8 mouse cellular contexts compared by ENCODE assay signal in the genomic region with DNA sequence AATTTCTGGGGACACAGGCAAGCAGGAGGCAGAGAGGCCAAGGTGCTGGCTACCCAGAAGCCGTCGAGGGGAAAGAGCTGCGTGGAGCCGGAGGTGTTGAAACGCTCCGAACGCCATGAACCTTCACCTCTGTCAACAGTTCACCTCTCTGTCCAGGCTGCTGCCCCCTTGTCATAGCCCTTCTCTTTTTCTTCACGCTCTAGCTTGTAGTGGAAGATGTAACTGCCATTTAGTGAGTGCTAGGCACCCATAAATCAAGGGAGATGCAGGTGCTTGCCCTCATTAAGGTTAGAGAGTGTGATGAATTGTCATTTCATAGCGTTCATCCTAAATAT. TPM values are rescaled to one million over a fixed set of nuclear protein-coding genes. Genes with fewer than 3 reads are reported as not detected.
DNase-seq lines count a peak whose midpoint lies in the region; ATAC-seq and TF ChIP-seq lines count a peak whose summit lies in the region.

No protein-coding gene starts in this region.

- peaks cover 4% of the 10 kb centered on the region for H3K4me1 ChIP-seq in heart, adult 2 months (ENCODE audit: control insufficient read depth, insufficient read depth, low read length)
- H3K4me1 ChIP-seq in forebrain, embryonic 11.5 days (replicated peaks; ENCODE audit: control insufficient read depth, insufficient read depth, low read length), result 0 out of 2 replicates have a peak, but pooled peaks cover 3% of the 10 kb centered on the region
- H3K4me1 ChIP-seq in liver, embryonic 12.5 days, result peaks cover 47% of the 10 kb centered on the region

- WGBS in heart, adult 2 months, result 2% methylated on average over 9 of the region's 9 CpGs
- under 1% methylated on average over 9 of the region's 9 CpGs for WGBS in forebrain, embryonic 11.5 days
- 0% methylated on average over 9 of the region's 9 CpGs for WGBS in liver, embryonic 12.5 days (ENCODE audit: insufficient replicate concordance)

- H3K79me2 ChIP-seq in heart, adult 2 months (replicated peaks; ENCODE audit: control insufficient read depth, insufficient read depth, low read length), result peaks cover 3% of the 10 kb centered on the region; the same call in 1 of the 2 replicates
- H3K79me2 ChIP-seq in C2C12 (ENCODE audit: control insufficient read depth, insufficient read depth), result peaks cover 23% of the 10 kb centered on the region

- H3K4me2 ChIP-seq in forebrain, embryonic 11.5 days (ENCODE audit: low read depth, low read length, severe bottlenecking), result peak overlapping the region; percentile 76
- peak overlapping the region; percentile 83 for H3K4me2 ChIP-seq in liver, embryonic 12.5 days

- no peak for TF ChIP-seq CTCF in heart, adult 2 months (IDR thresholded peaks at IDR 0.05)
- no peak for TF ChIP-seq CTCF in C2C12 (IDR thresholded peaks at IDR 0.05; ENCODE audit: control insufficient read depth, insufficient read depth, insufficient read length)

- H3K79me3 ChIP-seq in C2C12 (ENCODE audit: low read depth), result peaks cover 24% of the 10 kb centered on the region

- peak overlapping the region; percentile 93 for H3ac ChIP-seq in C2C12 (ENCODE audit: control insufficient read depth, insufficient read length, low read depth)

- peak overlapping the region; percentile 85 for H3K4me3 ChIP-seq in heart, adult 2 months
- H3K4me3 ChIP-seq in C2C12 (ENCODE audit: insufficient read depth, poor library complexity, severe bottlenecking), result peak overlapping the region; percentile 92
- peak overlapping the region; percentile 88 for H3K4me3 ChIP-seq in forebrain, embryonic 11.5 days (ENCODE audit: low read depth, low read length)
- H3K4me3 ChIP-seq in liver, embryonic 12.5 days, result peak overlapping the region; percentile 78

- peak overlapping the region; percentile 76 for H3K9ac ChIP-seq in heart, adult 2 months (ENCODE audit: low read depth, low read length)
- H3K9ac ChIP-seq in forebrain, embryonic 11.5 days (ENCODE audit: low read length), result peak overlapping the region; percentile 83
- peak overlapping the region; percentile 82 for H3K9ac ChIP-seq in liver, embryonic 12.5 days

- no peaks in the 10 kb centered on the region; the same call in 1 of the 2 replicates for H3K9me3 ChIP-seq in forebrain, embryonic 11.5 days (ENCODE audit: control insufficient read depth, low read length)
- 0 out of 2 replicates have a peak, but pooled peaks cover 3% of the 10 kb centered on the region for H3K9me3 ChIP-seq in liver, embryonic 12.5 days (replicated peaks)

- intact Hi-C loops in heart, adult 2 months (cut with DNase I), result loop anchor here (10.0 kb wide), 1 partner anchor 180 kb away; no protein-coding TSS in a partner anchor

- ATAC-seq in forebrain, embryonic 11.5 days (replicated peaks; ENCODE audit: low FRiP score), result no peak
- 0 out of 2 replicates have a peak, but pooled peaks have one; percentile 2 for ATAC-seq in liver, embryonic 12.5 days

- H3K36me3 ChIP-seq in heart, adult 2 months (ENCODE audit: control insufficient read depth, insufficient read depth, low read length), result peaks cover 7% of the 10 kb centered on the region
- H3K36me3 ChIP-seq in C2C12 (ENCODE audit: control insufficient read depth, insufficient read depth), result peaks cover 27% of the 10 kb centered on the region
- H3K36me3 ChIP-seq in forebrain, embryonic 11.5 days (ENCODE audit: control insufficient read depth, insufficient read depth, low read length), result peaks cover 10% of the 10 kb centered on the region; the same call in 1 of the 2 replicates
- peaks cover 27% of the 10 kb centered on the region for H3K36me3 ChIP-seq in liver, embryonic 12.5 days

- H3K27me3 ChIP-seq in heart, adult 2 months (ENCODE audit: control insufficient read depth, insufficient read depth, low read length), result no peaks in the 10 kb centered on the region
- H3K27me3 ChIP-seq in C2C12 (ENCODE audit: control insufficient read depth, insufficient read depth, insufficient read length), result no peaks in the 10 kb centered on the region
- H3K27me3 ChIP-seq in forebrain, embryonic 11.5 days (ENCODE audit: control insufficient read depth, insufficient read depth, low read length), result no peaks in the 10 kb centered on the region
- no peaks in the 10 kb centered on the region for H3K27me3 ChIP-seq in liver, embryonic 12.5 days (replicated peaks)

- H3K27ac ChIP-seq in heart, adult 2 months, result peak overlapping the region; percentile 92
- no peak overlapping the region for H3K27ac ChIP-seq in forebrain, embryonic 11.5 days (ENCODE audit: low read depth, low read length)
- H3K27ac ChIP-seq in liver, embryonic 12.5 days, result peak overlapping the region; percentile 85

- DNase-seq in heart, adult 2 months, result no peak
- no peak for DNase-seq in heart, adult 9 months (ENCODE audit: low spot score in 2 of 2)
- no peak for DNase-seq in forebrain, embryonic 11.5 days (ENCODE audit: low spot score)
- DNase-seq in ovary, postnatal 14 days (ENCODE audit: low spot score), result no peak
- no peak for DNase-seq in thymus, postnatal 36 days
- DNase-seq in adrenal gland, postnatal 10 days, result no peak

- TF ChIP-seq POLR2A in heart, adult 2 months (IDR thresholded peaks at IDR 0.05; ENCODE audit: insufficient read depth, low read depth, low read length), result no peak

- no peak for TF ChIP-seq EP300 in heart, adult 2 months (IDR thresholded peaks at IDR 0.05; ENCODE audit: insufficient read depth, low read depth, low read length)

TF ChIP-seq in C2C12, 6 proteins besides CTCF, POLR2A, EP300 and RAD21:
- TF ChIP-seq MYOD1 (IDR thresholded peaks at IDR 0.05; ENCODE audit: control insufficient read depth, insufficient read length, low read depth), result no peak
- no peak for TF ChIP-seq USF1 (IDR thresholded peaks at IDR 0.05; ENCODE audit: low read depth)
- no peak for TF ChIP-seq FOSL1 (IDR thresholded peaks at IDR 0.05; ENCODE audit: insufficient read depth, low read length, poor library complexity, severe bottlenecking)
- no peak for TF ChIP-seq MAX (IDR thresholded peaks at IDR 0.05)
- no peak for TF ChIP-seq CEBPB (IDR thresholded peaks at IDR 0.05; ENCODE audit: low read depth)
- TF ChIP-seq MYOG (IDR thresholded peaks at IDR 0.05; ENCODE audit: control insufficient read depth, extremely low read depth, insufficient read length), result no peak

RNA-seq across cellular contexts. Expression of a gene that starts 4.8 kb away (rescaled TPM):
- 10 to 100 TPM; 14.6 to 15.9 TPM for total RNA-seq in heart, adult 2 months (2021)
- 20.8 and 22.8 TPM in 2 replicates for polyA plus RNA-seq in heart, adult 2 months (2012; rRNA removed)
- 6.0 TPM for polyA plus RNA-seq in C2C12 (2012; fragmentation: generic; extraction: Trizol)
- polyA plus RNA-seq in forebrain, embryonic 11.5 days (2014; fragmentation: Nextera tagmentation; extraction: Ambion mirVana), result 20.5 and 23.3 TPM in 2 replicates
- polyA plus RNA-seq in liver, embryonic 12.5 days (2016; fragmentation: Nextera tagmentation; extraction: Ambion mirVana), result 11.3 and 11.9 TPM in 2 replicates
- 10 to 100 TPM; 27.9 to 38.7 TPM for total RNA-seq in adrenal gland, postnatal 10 days (2021)

RNA-seq across cellular contexts. Expression of a gene that starts 34.7 kb away (rescaled TPM):
- total RNA-seq in heart, adult 2 months (2021), result 1 to 10 TPM; 2.2 to 2.7 TPM
- 3.9 and 4.0 TPM in 2 replicates for polyA plus RNA-seq in heart, adult 2 months (2012; rRNA removed)
- 45.1 TPM for polyA plus RNA-seq in C2C12 (2012; fragmentation: generic; extraction: Trizol)
- 212 and 220 TPM in 2 replicates for polyA plus RNA-seq in forebrain, embryonic 11.5 days (2014; fragmentation: Nextera tagmentation; extraction: Ambion mirVana)
- polyA plus RNA-seq in liver, embryonic 12.5 days (2016; fragmentation: Nextera tagmentation; extraction: Ambion mirVana), result 50.0 and 53.0 TPM in 2 replicates
- total RNA-seq in adrenal gland, postnatal 10 days (2021), result 10 to 100 TPM; 11.6 to 14.4 TPM

RNA-seq across cellular contexts. Expression of a gene that starts 41.7 kb away (rescaled TPM):
- total RNA-seq in heart, adult 2 months (2021), result 10 to 100 TPM; 72.4 to 84.9 TPM
- 38.3 and 51.6 TPM in 2 replicates for polyA plus RNA-seq in heart, adult 2 months (2012; rRNA removed)
- 42.6 TPM for polyA plus RNA-seq in C2C12 (2012; fragmentation: generic; extraction: Trizol)
- polyA plus RNA-seq in forebrain, embryonic 11.5 days (2014; fragmentation: Nextera tagmentation; extraction: Ambion mirVana), result 74.3 and 80.3 TPM in 2 replicates
- 40.9 and 42.5 TPM in 2 replicates for polyA plus RNA-seq in liver, embryonic 12.5 days (2016; fragmentation: Nextera tagmentation; extraction: Ambion mirVana)
- 10 to 100 TPM; 93.5 to 97.5 TPM for total RNA-seq in adrenal gland, postnatal 10 days (2021)

RNA-seq across cellular contexts. Expression of a gene that starts 44.6 kb away (rescaled TPM):
- total RNA-seq in heart, adult 2 months (2021), result 100 to 1,000 TPM; 138 to 150 TPM
- polyA plus RNA-seq in heart, adult 2 months (2012; rRNA removed), result 80.8 and 104 TPM in 2 replicates
- 33.0 TPM for polyA plus RNA-seq in C2C12 (2012; fragmentation: generic; extraction: Trizol)
- polyA plus RNA-seq in forebrain, embryonic 11.5 days (2014; fragmentation: Nextera tagmentation; extraction: Ambion mirVana), result 57.7 and 60.7 TPM in 2 replicates
- polyA plus RNA-seq in liver, embryonic 12.5 days (2016; fragmentation: Nextera tagmentation; extraction: Ambion mirVana), result 69.2 and 74.2 TPM in 2 replicates
- total RNA-seq in adrenal gland, postnatal 10 days (2021), result 100 to 1,000 TPM; 161 to 167 TPM

RNA-seq across cellular contexts. Expression of a gene that starts 44.7 kb away (rescaled TPM):
- 10 to 100 TPM in 1 of 2 experiments, 1 to 10 TPM in 1; 9.2 to 10.5 TPM for total RNA-seq in heart, adult 2 months (2021)
- 23.9 and 24.2 TPM in 2 replicates for polyA plus RNA-seq in heart, adult 2 months (2012; rRNA removed)
- polyA plus RNA-seq in C2C12 (2012; fragmentation: generic; extraction: Trizol), result 49.6 TPM
- 7.6 and 7.7 TPM in 2 replicates for polyA plus RNA-seq in forebrain, embryonic 11.5 days (2014; fragmentation: Nextera tagmentation; extraction: Ambion mirVana)
- polyA plus RNA-seq in liver, embryonic 12.5 days (2016; fragmentation: Nextera tagmentation; extraction: Ambion mirVana), result 4.7 and 5.0 TPM in 2 replicates
- 10 to 100 TPM; 10.0 to 14.7 TPM for total RNA-seq in adrenal gland, postnatal 10 days (2021)
